Mouse (Mus musculus): ENCODE measurements around the gene Actl6a. TPM values are rescaled to one million over a fixed set of nuclear protein-coding genes. Genes with fewer than 3 reads are reported as not detected.
"Not testable (repeated sequence)": the region's sequence is repeated elsewhere in the genome, so short reads cannot be mapped to it uniquely, and the experiment has no call there.

Actl6a gene
- 5.7 and 8.7 TPM in 2 replicates for polyA plus RNA-seq (2012; rRNA removed)

DNA sequence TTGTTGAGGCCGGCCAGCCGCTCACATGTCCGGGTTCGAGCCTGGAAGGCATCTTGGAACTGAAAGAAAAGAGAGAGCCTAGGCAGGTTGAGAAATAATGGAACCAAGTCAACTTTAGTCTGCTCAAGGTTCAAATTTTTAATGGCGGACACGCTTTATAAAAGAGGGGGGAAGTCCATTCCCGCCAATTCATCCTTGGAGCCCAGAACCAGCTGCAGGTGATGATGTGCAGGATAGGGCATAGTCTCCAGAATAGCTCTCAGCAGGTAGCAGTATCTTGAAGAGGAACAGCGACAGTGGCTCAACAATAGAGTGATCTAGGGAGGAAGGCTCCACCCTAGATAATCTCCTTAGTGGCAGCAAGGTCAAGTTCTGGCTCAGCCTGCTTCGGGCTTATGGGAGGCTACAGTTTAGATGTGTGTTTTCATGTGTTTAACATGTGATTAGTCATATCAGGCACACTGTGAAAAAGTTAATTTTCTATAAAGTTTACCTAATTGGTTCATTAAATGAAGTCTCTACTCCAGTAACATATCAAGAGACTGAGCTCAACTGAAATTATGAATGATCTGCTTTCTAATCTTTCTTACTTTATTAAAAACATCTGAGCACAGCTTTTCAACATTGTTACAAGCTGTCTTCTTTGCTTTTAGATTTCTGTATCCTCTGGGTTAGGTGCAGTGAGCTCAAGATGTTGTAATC lies at the start of gene Actl6a:
Gene Actl6a, plus strand, starts transcription at position 652 of the 702 bp plus-strand sequence.
- not testable (repeated sequence) for H3K4me3 ChIP-seq (ENCODE audit: low read depth, low read length); H3K27me3 ChIP-seq (ENCODE audit: control insufficient read depth, insufficient read depth, low read length); H3K4me1 ChIP-seq (ENCODE audit: control insufficient read depth, insufficient read depth, insufficient read length, low read length); H3K36me3 ChIP-seq (ENCODE audit: control insufficient read depth, insufficient read depth, low read length); H3K27ac ChIP-seq (ENCODE audit: insufficient read depth, low read depth, low read length)
- 81% methylated on average over 9 of the region's 9 CpGs for WGBS

DNA sequence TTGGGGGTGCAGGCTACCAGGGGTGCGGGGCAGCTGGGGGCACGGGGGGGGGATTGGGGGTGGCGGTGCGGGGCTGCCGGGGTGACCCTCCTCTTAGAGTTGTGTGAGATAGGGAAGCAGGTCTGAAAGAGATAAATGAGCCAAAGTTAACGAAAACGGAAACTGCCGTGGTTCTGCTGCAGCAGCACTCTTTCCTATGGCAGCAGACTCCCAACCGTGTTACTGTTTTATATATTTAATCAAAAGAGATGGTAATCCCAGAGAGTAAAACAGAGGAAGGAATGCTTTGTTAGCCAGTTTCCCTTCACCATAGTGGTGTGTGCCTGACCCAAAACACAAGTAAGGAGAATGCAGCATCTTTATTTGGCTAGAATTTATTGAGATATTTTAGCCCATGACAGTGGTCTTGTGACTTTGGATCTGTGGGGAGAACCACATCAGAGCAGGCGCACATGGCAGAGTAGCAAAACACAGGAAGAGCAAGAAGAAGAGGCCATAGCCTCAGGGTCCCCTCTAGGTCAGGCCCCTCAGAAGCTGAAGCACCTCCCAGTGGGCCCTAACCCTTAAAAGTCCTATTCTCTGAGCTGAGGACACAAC lies 49.6 kb upstream of the Actl6a start:
- H3K27ac ChIP-seq (ENCODE audit: insufficient read depth, low read depth, low read length), result no peak overlapping the region
- 74% methylated on average over 10 of the region's 10 CpGs for WGBS
- H3K4me3 ChIP-seq (ENCODE audit: low read depth, low read length), result no peak overlapping the region
- no peaks in the 10 kb centered on the region for H3K36me3 ChIP-seq (ENCODE audit: control insufficient read depth, insufficient read depth, low read length)
- peaks cover 6% of the 10 kb centered on the region for H3K4me1 ChIP-seq (ENCODE audit: control insufficient read depth, insufficient read depth, insufficient read length, low read length)
- H3K27me3 ChIP-seq (ENCODE audit: control insufficient read depth, insufficient read depth, low read length), result no peaks in the 10 kb centered on the region
- TF ChIP-seq CTCF (IDR thresholded peaks at IDR 0.05; ENCODE audit: extremely low read depth, insufficient read length, insufficient replicate concordance, low read depth, low read length) (no peak), POLR2A (IDR thresholded peaks at IDR 0.05; ENCODE audit: low read depth, low read length) (no peak)

DNA sequence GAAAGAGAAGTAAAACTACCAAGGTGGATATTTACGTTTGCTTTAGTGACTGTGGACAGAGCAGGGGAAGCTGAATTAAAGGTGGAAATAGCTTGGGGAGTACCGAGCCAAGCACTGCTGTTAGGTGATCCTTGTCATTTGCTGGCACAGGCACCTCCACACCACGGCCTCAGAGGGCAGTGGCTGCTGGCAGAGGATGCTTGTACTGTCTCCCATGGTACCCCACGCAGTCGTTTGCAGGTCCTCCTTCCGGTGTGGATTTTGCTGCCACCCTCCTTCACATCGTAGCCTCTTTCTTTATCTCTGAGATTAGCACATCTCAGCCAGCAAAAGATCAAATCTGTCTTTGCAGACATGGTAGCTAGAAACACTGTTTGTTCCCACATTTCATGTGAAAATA lies 47.7 kb upstream of the Actl6a start:
- no peak overlapping the region for H3K27ac ChIP-seq (ENCODE audit: insufficient read depth, low read depth, low read length)
- WGBS, result 29% methylated on average over 7 of the region's 7 CpGs
- H3K36me3 ChIP-seq (ENCODE audit: control insufficient read depth, insufficient read depth, low read length), result no peaks in the 10 kb centered on the region
- TF ChIP-seq POLR2A (IDR thresholded peaks at IDR 0.05; ENCODE audit: low read depth, low read length) (no peak), CTCF (IDR thresholded peaks at IDR 0.05; ENCODE audit: extremely low read depth, insufficient read length, insufficient replicate concordance, low read depth, low read length) (no peak)
- no peaks in the 10 kb centered on the region for H3K27me3 ChIP-seq (ENCODE audit: control insufficient read depth, insufficient read depth, low read length)
- peaks cover 6% of the 10 kb centered on the region for H3K4me1 ChIP-seq (ENCODE audit: control insufficient read depth, insufficient read depth, insufficient read length, low read length)
- peak overlapping the region; percentile 48 for H3K4me3 ChIP-seq (ENCODE audit: low read depth, low read length)

DNA sequence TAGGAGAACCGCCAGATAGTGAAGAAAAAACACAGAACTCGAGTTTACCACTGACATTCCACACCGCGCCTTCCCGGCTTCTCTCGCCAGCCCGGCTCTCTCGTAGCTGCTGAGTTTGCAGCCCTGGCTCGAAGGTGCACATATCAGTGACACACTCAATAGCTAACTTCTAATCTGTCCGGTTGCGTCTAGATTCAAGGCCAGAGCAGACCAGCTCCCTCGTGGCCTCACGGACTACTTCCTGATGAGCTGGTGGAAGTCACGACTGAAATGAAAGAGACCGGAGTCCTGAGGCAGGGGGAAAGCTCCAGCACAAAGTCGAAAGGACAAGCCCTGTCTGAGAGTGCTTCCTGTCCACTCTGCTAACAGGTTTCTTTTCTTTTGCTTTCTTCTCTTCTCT lies 47.3 kb upstream of the Actl6a start:
- H3K4me3 ChIP-seq (ENCODE audit: low read depth, low read length), result peak overlapping the region; percentile 48
- WGBS, result 17% methylated on average over 16 of the region's 16 CpGs
- TF ChIP-seq CTCF (IDR thresholded peaks at IDR 0.05; ENCODE audit: extremely low read depth, insufficient read length, insufficient replicate concordance, low read depth, low read length) (no peak), POLR2A (IDR thresholded peaks at IDR 0.05; ENCODE audit: low read depth, low read length) (no peak)
- no peak overlapping the region for H3K27ac ChIP-seq (ENCODE audit: insufficient read depth, low read depth, low read length)
- H3K4me1 ChIP-seq (ENCODE audit: control insufficient read depth, insufficient read depth, insufficient read length, low read length), result peaks cover 6% of the 10 kb centered on the region
- no peaks in the 10 kb centered on the region for H3K27me3 ChIP-seq (ENCODE audit: control insufficient read depth, insufficient read depth, low read length)
- H3K36me3 ChIP-seq (ENCODE audit: control insufficient read depth, insufficient read depth, low read length), result no peaks in the 10 kb centered on the region

DNA sequence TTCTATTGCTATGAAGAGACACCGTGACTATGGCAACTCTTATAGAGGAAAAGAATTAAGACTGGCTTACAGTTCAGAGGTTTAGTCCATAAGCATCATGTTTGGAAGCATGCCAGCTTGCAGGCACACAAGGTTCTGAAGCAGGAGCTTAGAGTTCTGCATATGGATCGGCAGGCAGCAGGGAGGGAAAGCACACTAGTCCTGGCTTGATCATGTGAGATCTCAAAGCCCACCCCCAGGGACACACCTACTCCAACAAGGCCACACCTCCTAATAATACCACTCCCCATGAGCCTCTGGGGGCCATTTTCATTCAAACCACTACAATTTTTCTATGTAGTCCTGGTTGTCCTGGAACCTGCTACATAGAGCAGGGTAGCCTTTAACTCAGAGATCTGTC lies 46.6 kb upstream of the Actl6a start:
- no peaks in the 10 kb centered on the region for H3K36me3 ChIP-seq (ENCODE audit: control insufficient read depth, insufficient read depth, low read length)
- peaks cover 6% of the 10 kb centered on the region for H3K4me1 ChIP-seq (ENCODE audit: control insufficient read depth, insufficient read depth, insufficient read length, low read length)
- no peak overlapping the region for H3K4me3 ChIP-seq (ENCODE audit: low read depth, low read length)
- H3K27ac ChIP-seq (ENCODE audit: insufficient read depth, low read depth, low read length), result no peak overlapping the region
- no peaks in the 10 kb centered on the region for H3K27me3 ChIP-seq (ENCODE audit: control insufficient read depth, insufficient read depth, low read length)
- WGBS, result 91% methylated on average over 2 of the region's 2 CpGs
- TF ChIP-seq CTCF (IDR thresholded peaks at IDR 0.05; ENCODE audit: extremely low read depth, insufficient read length, insufficient replicate concordance, low read depth, low read length) (no peak), POLR2A (IDR thresholded peaks at IDR 0.05; ENCODE audit: low read depth, low read length) (no peak)

DNA sequence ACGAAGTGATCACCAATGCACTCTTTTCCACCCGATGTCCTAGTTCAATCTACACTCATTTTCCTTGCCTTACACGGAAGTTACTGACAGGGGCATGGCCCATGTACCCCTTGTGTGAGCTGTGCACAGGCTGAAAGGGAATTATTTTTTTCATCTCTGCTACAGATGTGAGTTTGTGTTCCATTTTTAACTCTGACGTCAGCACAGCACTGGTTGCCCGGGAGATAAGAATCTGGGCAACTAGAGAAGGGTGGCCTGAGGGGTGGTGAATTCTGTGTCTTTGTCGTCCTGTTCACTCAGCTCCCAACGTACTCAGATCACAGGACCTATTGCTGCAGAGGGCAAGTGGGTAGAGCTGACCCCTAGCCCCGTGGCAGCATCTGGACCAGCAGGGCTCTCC lies 45.8 kb upstream of the Actl6a start:
- TF ChIP-seq CTCF (IDR thresholded peaks at IDR 0.05; ENCODE audit: extremely low read depth, insufficient read length, insufficient replicate concordance, low read depth, low read length), result no peak
- TF ChIP-seq POLR2A (IDR thresholded peaks at IDR 0.05; ENCODE audit: low read depth, low read length), result no peak
- Histone ChIP-seq H3K4me1 (ENCODE audit: control insufficient read depth, insufficient read depth, insufficient read length, low read length) (peaks cover 6% of the 10 kb centered on the region), H3K36me3 (ENCODE audit: control insufficient read depth, insufficient read depth, low read length) (no peaks in the 10 kb centered on the region), H3K4me3 (ENCODE audit: low read depth, low read length) (no peak overlapping the region), H3K27me3 (ENCODE audit: control insufficient read depth, insufficient read depth, low read length) (no peaks in the 10 kb centered on the region), H3K27ac (ENCODE audit: insufficient read depth, low read depth, low read length) (no peak overlapping the region)
- 75% methylated on average over 8 of the region's 8 CpGs for WGBS

DNA sequence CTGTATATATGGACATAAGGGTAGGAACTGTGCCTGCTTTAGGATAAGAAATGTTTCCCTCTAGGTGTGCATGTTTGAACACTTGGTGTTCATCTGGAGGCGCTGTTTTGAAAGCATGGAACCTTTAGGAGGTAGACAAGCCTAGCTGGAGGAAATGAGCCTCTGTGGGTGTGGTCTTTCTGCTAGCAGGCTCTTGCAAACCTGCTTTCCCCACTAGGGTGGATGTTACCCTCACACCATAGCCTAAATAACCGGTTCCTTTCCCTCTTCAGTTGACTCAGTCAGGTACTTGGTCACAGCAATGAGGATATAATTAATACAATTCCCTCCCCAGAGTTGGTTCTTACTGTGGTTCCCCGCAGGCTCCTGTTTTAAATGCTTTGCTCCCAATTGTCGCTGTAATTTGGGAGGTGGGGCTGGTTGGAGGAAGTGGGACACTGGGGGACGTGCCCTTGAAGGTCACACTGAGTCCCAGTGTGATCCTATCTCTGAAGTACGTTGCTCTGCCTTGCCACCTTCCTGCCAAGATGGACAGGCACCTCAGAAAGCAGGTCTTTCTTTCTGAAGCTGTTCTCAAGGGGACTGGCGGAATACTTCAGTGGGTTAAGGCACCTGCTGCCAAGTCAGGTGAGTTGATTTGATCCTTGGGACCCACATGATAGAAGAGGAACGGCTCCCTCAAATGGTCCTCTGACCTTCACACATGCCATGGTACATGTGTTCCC lies 45.1 kb upstream of the Actl6a start:
- WGBS, result 61% methylated on average over 8 of the region's 8 CpGs
- no peak for TF ChIP-seq POLR2A (IDR thresholded peaks at IDR 0.05; ENCODE audit: low read depth, low read length)
- TF ChIP-seq CTCF (IDR thresholded peaks at IDR 0.05; ENCODE audit: extremely low read depth, insufficient read length, insufficient replicate concordance, low read depth, low read length), result no peak
- Histone ChIP-seq H3K36me3 (ENCODE audit: control insufficient read depth, insufficient read depth, low read length) (no peaks in the 10 kb centered on the region), H3K4me3 (ENCODE audit: low read depth, low read length) (no peak overlapping the region), H3K4me1 (ENCODE audit: control insufficient read depth, insufficient read depth, insufficient read length, low read length) (peaks cover 6% of the 10 kb centered on the region), H3K27me3 (ENCODE audit: control insufficient read depth, insufficient read depth, low read length) (no peaks in the 10 kb centered on the region), H3K27ac (ENCODE audit: insufficient read depth, low read depth, low read length) (no peak overlapping the region)

All from small intestine, adult 2 months (tissue).